Mouse (Mus musculus): ENCODE results near the gene Ppp2r5a. TPM values are rescaled to one million over a fixed set of nuclear protein-coding genes. Genes with fewer than 3 reads are reported as not detected.

Gene Ppp2r5a
- polyA plus RNA-seq, 1 experiment from 2014 or later: 9.5 TPM

GRCm38 (mm10) chr1:191330356-191330755, 72.7 kb downstream of the Ppp2r5a start:
- Histone ChIP-seq H3K9me3 (no peaks in the 10 kb centered on the region), H3K4me1 (peaks cover 36% of the 10 kb centered on the region), H3K27me3 (ENCODE audit: poor library complexity, severe bottlenecking) (no peaks in the 10 kb centered on the region), H3K4me3 (no peak overlapping the region), H3K27ac (no peak overlapping the region), H3K36me3 (replicated peaks) (peaks cover 64% of the 10 kb centered on the region)
- no peak for DNase-seq (ENCODE audit: extremely low spot score, low spot score)
- WGBS: 93% methylated on average over 4 of the region's 4 CpGs

DNA sequence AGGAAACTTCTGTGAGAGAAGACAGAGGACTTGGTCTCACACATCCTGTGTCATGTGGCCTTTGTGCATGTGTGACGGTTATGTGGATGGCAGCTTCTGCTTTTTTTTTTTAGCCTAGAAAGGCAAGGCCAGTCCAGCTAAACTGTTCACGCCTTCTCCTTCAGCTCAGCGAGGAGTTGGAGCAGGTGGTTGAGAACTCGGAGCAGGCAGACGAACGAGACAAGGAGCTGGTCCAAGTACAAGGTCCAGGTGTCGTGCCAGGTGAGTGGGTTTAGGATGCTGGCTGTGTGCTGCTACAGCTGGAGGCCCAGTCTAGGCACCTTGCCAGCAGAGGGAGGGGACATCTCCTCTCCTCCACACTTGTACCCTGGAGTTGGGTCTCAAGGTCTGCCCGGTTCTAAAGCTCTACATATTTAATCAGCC, 75.0 kb downstream of the Ppp2r5a start:
- 92% methylated on average over 8 of the region's 8 CpGs for WGBS
- Histone ChIP-seq H3K4me3 (no peak overlapping the region), H3K27me3 (ENCODE audit: poor library complexity, severe bottlenecking) (peaks cover 11% of the 10 kb centered on the region; the same call in 1 of the 2 replicates), H3K9me3 (no peaks in the 10 kb centered on the region), H3K4me1 (peaks cover 39% of the 10 kb centered on the region), H3K36me3 (replicated peaks) (peaks cover 46% of the 10 kb centered on the region), H3K27ac (no peak overlapping the region)
- DNase-seq (ENCODE audit: extremely low spot score, low spot score): no peak

DNA sequence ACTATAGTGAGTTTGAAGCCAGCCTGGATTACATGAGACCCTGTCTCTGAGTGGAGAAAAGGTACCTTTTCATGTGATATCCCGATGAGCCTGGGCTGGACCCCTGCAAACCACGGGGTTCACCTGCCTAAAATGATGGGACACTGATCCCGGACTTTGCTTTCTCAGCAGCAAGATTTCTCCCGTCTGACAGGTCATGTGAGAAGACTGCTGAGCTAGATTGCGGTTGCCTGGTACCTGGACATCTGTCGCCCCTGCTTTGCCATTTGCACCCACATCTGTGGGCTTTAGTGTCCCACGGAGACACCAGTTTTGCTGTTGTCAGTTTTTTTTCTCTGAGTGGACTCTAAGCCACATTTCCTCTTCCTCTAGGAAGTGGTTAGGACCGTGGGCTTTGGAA, 75.8 kb downstream of the Ppp2r5a start:
- Histone ChIP-seq H3K4me3 (peak overlapping the region; percentile 90), H3K27me3 (ENCODE audit: poor library complexity, severe bottlenecking) (peaks cover 11% of the 10 kb centered on the region; the same call in 1 of the 2 replicates), H3K36me3 (replicated peaks) (peaks cover 38% of the 10 kb centered on the region), H3K27ac (no peak overlapping the region), H3K9me3 (no peaks in the 10 kb centered on the region), H3K4me1 (peaks cover 39% of the 10 kb centered on the region)
- no peak for DNase-seq (ENCODE audit: extremely low spot score, low spot score)
- WGBS: 88% methylated on average over 8 of the region's 8 CpGs

- Histone ChIP-seq H3K4me3 (peak overlapping the region; percentile 90), H3K9me3 (no peaks in the 10 kb centered on the region), H3K27me3 (ENCODE audit: poor library complexity, severe bottlenecking) (peaks cover 11% of the 10 kb centered on the region; the same call in 1 of the 2 replicates), H3K36me3 (replicated peaks) (peaks cover 30% of the 10 kb centered on the region), H3K27ac (peak overlapping the region; percentile 94), H3K4me1 (peaks cover 39% of the 10 kb centered on the region)
- 1% methylated on average over 35 of the region's 35 CpGs for WGBS
- DNase-seq (ENCODE audit: extremely low spot score, low spot score): peak; percentile 62
These were observed 76.7 kb downstream of the Ppp2r5a start for GRCm38 (mm10) chr1:191326233-191326882.

GRCm38 (mm10) chr1:191325726-191326232, 77.3 kb downstream of the Ppp2r5a start, which contains the start of gene Tmem206:
Gene Tmem206 (plus strand): TSS chr1:191325912.
- Histone ChIP-seq H3K4me3 (peak within 1 kb of the TSS; percentile 90), H3K36me3 (replicated peaks) (peaks cover 24% of the 10 kb centered on the region), H3K27me3 (ENCODE audit: poor library complexity, severe bottlenecking) (peaks cover 11% of the 10 kb centered on the region; the same call in 1 of the 2 replicates), H3K9me3 (no peaks in the 10 kb centered on the region), H3K27ac (peak within 1 kb of the TSS; percentile 94), H3K4me1 (peaks cover 39% of the 10 kb centered on the region)
- WGBS: under 1% methylated on average over 37 of the region's 42 CpGs
- peak; percentile 95 for DNase-seq (ENCODE audit: extremely low spot score, low spot score)

DNA sequence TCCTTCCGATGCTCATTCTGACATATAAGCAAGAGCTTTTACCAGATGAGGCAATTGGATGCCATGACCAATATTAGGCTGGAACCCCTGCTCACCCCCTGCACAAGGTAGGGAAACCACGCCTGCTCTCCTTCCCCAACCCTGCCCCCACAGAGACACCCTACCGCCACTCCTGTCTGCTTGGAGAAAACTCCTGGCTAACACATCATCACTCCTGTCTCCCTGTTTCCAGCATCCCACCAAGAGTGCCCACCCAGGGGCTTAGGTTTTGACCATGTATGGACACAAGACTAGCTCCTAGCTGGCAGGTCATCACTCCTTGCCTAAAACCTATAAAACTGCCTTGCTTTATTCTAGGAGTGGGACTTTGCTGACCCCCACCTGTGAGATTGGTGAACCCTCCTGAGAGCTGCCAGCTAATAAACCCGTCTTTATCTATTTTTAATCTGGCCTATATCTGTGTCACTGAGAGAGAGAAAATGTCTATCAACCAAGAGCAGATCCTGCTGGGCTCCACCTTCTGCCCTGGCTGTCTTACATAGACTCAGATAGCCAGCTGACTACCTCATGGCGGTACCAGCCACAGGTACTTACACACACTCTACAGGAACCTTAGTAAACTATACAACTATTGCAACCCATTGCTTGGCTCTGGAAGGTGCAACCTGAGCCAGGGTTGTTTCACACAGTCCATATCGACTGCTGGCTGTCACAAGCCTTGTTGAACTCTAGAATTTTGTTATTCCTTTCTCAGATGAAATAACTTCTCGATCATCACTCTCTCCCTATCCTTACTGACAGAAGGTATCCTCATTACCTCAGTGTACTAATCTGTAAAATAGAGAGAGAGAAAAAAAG, 78.1 kb downstream of the Ppp2r5a start:
- Histone ChIP-seq H3K4me1 (peaks cover 39% of the 10 kb centered on the region), H3K27me3 (ENCODE audit: poor library complexity, severe bottlenecking) (peaks cover 11% of the 10 kb centered on the region; the same call in 1 of the 2 replicates), H3K36me3 (replicated peaks) (peaks cover 17% of the 10 kb centered on the region), H3K27ac (peak overlapping the region; percentile 94), H3K9me3 (no peaks in the 10 kb centered on the region), H3K4me3 (peak overlapping the region; percentile 90)
- WGBS: 85% methylated on average over 7 of the region's 7 CpGs
- DNase-seq (ENCODE audit: extremely low spot score, low spot score): no peak

- H3K4me1 ChIP-seq: peaks cover 33% of the 10 kb centered on the region
- no peak overlapping the region for H3K4me3 ChIP-seq
- H3K27me3 ChIP-seq (ENCODE audit: poor library complexity, severe bottlenecking): peaks cover 22% of the 10 kb centered on the region
- no peaks in the 10 kb centered on the region for H3K9me3 ChIP-seq
- no peak overlapping the region for H3K27ac ChIP-seq
- H3K36me3 ChIP-seq (replicated peaks): peaks cover 5% of the 10 kb centered on the region
- WGBS: 87% methylated on average over 3 of the region's 3 CpGs
- no peak for DNase-seq (ENCODE audit: extremely low spot score, low spot score)
These were observed 79.7 kb downstream of the Ppp2r5a start for GRCm38 (mm10) chr1:191323381-191323780.

DNA sequence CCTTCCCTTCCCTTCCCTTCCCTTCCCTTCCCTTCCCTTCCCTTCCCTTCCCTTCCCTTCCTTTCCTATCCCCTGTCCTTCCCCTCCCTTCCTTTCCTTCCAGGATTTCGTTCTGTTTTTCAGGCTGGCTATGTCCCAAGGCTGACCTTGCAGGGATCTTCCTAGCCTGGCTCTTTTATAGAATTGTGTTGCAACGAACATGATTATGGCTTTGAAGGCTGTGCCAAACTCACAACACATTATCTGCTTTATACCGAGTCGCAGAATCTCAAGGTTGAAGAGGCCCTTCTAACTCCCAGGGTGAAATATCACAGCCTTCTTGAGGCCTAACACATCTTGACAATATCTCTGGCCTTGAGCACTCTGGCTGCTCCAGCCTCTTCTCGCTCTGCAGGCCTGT, 84.4 kb downstream of the Ppp2r5a start:
- Histone ChIP-seq H3K27me3 (ENCODE audit: poor library complexity, severe bottlenecking) (peaks cover 17% of the 10 kb centered on the region; the same call in 1 of the 2 replicates), H3K9me3 (no peaks in the 10 kb centered on the region), H3K4me1 (peaks cover 12% of the 10 kb centered on the region), H3K36me3 (replicated peaks) (no peaks in the 10 kb centered on the region), H3K27ac (no peak overlapping the region), H3K4me3 (no peak overlapping the region)
- WGBS: 82% methylated on average over 5 of the region's 5 CpGs
- DNase-seq (ENCODE audit: extremely low spot score, low spot score): no peak

- Histone ChIP-seq H3K36me3 (replicated peaks) (no peaks in the 10 kb centered on the region), H3K27me3 (ENCODE audit: poor library complexity, severe bottlenecking) (peaks cover 17% of the 10 kb centered on the region; the same call in 1 of the 2 replicates), H3K9me3 (no peaks in the 10 kb centered on the region), H3K4me3 (peak within 1 kb of the TSS; percentile 84), H3K27ac (peak within 1 kb of the TSS; percentile 95), H3K4me1 (peaks cover 18% of the 10 kb centered on the region)
- DNase-seq (ENCODE audit: extremely low spot score, low spot score): peak; percentile 70
- WGBS: under 1% methylated on average over 51 of the region's 54 CpGs
These were observed 85.4 kb downstream of the Ppp2r5a start, which contains the start of gene Nenf for GRCm38 (mm10) chr1:191317591-191318196. Gene Nenf (minus strand): TSS chr1:191318194.

DNA sequence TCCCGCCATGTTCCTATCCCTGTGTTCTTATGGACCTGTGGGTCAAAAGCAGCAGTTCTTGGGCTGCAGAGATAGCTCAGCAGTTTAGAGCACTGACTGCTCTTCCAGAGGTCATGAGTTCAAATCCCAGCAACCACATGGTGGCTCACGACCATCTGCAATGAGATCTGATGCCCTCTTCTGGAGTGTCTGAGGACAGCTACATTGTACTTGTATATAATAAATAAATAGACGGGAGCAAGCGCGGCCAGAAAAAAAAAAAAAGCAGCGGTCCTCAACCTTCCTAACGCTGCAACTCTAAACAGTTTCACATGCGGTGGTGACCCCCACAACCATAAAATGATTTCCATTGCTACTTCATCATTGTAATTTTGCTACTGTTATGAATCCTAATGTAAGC, 86.3 kb downstream of the Ppp2r5a start:
- Histone ChIP-seq H3K27ac (no peak overlapping the region), H3K4me1 (peaks cover 20% of the 10 kb centered on the region), H3K9me3 (no peaks in the 10 kb centered on the region), H3K27me3 (ENCODE audit: poor library complexity, severe bottlenecking) (peaks cover 17% of the 10 kb centered on the region; the same call in 1 of the 2 replicates), H3K36me3 (replicated peaks) (no peaks in the 10 kb centered on the region), H3K4me3 (no peak overlapping the region)
- no peak for DNase-seq (ENCODE audit: extremely low spot score, low spot score)
- WGBS: 93% methylated on average over 8 of the region's 8 CpGs

DNA sequence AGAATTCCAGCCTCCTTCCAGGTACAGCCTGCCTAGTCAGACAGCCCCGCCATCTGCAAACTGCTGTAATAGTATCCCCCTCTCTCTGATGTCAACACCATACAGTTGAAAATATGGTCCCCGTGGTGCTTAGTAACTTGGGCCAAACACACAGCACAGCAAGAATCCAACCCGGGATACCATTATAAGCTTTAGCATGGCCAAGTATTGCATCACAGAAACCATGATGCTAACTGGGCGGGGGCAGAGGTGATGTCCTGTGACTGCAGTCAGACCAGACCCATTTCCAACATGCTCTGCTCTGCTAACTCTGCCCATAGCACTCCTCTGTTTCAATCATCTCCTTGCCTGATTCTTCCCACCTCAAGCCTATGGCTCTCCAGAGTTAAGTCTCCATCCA, 89.1 kb downstream of the Ppp2r5a start:
- H3K36me3 ChIP-seq (replicated peaks): 0 out of 2 replicates have a peak, but pooled peaks cover 5% of the 10 kb centered on the region
- no peak overlapping the region for H3K4me3 ChIP-seq
- no peak overlapping the region for H3K27ac ChIP-seq
- 82% methylated on average over 4 of the region's 4 CpGs for WGBS
- peaks cover 20% of the 10 kb centered on the region for H3K4me1 ChIP-seq
- no peak for DNase-seq (ENCODE audit: extremely low spot score, low spot score)
- no peaks in the 10 kb centered on the region for H3K9me3 ChIP-seq
- peaks cover 13% of the 10 kb centered on the region; the same call in 1 of the 2 replicates for H3K27me3 ChIP-seq (ENCODE audit: poor library complexity, severe bottlenecking)

- H3K27me3 ChIP-seq (ENCODE audit: poor library complexity, severe bottlenecking): 0 out of 2 replicates have a peak, but pooled peaks cover 5% of the 10 kb centered on the region
- H3K4me3 ChIP-seq: peak overlapping the region; percentile 60
- H3K4me1 ChIP-seq: peaks cover 19% of the 10 kb centered on the region
- peaks cover 7% of the 10 kb centered on the region for H3K36me3 ChIP-seq (replicated peaks)
- 78% methylated on average over 6 of the region's 6 CpGs for WGBS
- no peak for DNase-seq (ENCODE audit: extremely low spot score, low spot score)
- H3K9me3 ChIP-seq: no peaks in the 10 kb centered on the region; the same call in 1 of the 2 replicates
- H3K27ac ChIP-seq: no peak overlapping the region
These were observed 89.9 kb downstream of the Ppp2r5a start for GRCm38 (mm10) chr1:191313158-191313557.

All from forebrain, embryonic 10.5 days (tissue).